Mouse (Mus musculus) urinary bladder, postnatal 4 days (tissue): ENCODE data around the gene Sez6l2.
"Not testable (repeated sequence)": the region's sequence is repeated elsewhere in the genome, so short reads cannot be mapped to it uniquely, and the experiment has no call there.

Experiments
- DNase-seq, 2 experiments: peaks; one replicate each; pipeline ENCODE4 v3.0.0; 2021 to 2022; ENCODE audit warnings: low spot score in 2 of 2

Gene Sez6l2

GRCm38 (mm10) chr7:126949793-126950646 is at the start of gene Sez6l2:
Sez6l2 (plus strand) TSS chr7:126950563.
- peak; percentile 81 to 94 for DNase-seq

GRCm38 (mm10) chr7:126905590-126905989 is 44.8 kb upstream of the Sez6l2 start:
- DNase-seq = no peak

DNA sequence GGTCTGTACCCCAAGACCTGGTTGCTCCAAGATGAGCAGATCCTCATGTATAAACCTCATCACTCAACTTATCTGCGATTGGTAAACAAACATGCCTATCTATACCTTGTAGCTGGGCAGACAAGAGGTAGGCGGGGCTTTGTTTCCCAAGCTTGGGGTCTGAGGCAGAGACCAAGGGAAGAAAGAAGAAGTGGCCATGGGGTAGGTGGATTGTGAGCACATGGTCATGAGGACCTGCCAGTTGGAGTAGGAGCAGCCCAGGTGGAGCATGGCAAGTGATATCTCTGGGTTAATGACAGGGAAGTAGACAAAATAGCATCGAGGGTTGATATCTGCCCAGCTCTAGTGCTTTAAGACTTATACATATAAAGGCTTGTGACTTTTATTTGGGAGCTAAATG is 35.5 kb upstream of the Sez6l2 start:
- no peak for DNase-seq

- DNase-seq = not testable (repeated sequence)
These were observed 32.0 kb upstream of the Sez6l2 start for GRCm38 (mm10) chr7:126918356-126918755.

- DNase-seq = no peak
These were observed 30.4 kb upstream of the Sez6l2 start for GRCm38 (mm10) chr7:126919973-126920372.

- no peak for DNase-seq
These were observed 28.8 kb upstream of the Sez6l2 start for GRCm38 (mm10) chr7:126921563-126921962.

DNA sequence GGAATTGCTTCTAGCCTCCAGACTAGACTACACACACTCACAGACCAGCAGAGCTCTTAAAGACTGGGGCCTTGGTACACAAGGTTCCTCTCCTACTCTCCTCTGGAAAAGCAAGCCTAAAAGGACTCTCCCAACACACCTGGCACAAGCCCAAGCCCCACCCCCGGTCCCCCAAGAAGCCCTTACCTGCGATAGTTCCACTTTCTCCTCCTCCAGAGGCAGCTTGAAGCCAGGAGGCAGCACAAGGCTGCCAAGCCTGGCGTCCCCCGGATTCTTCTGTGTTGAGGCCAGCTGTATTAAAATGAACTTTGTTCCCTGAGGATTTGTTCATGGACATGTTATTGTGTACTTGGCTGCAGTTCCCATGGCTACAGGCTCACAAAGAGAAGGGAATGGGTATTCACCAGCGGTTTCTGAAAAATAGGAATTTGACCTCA is 27.7 kb upstream of the Sez6l2 start, which contains the start of gene Tmem219:
Tmem219 (minus strand) TSS at position 294 of the 437 bp plus-strand sequence.
- peak; percentile 59 to 67 for DNase-seq

- DNase-seq = no peak
These were observed 26.4 kb upstream of the Sez6l2 start for GRCm38 (mm10) chr7:126923999-126924398.

DNA sequence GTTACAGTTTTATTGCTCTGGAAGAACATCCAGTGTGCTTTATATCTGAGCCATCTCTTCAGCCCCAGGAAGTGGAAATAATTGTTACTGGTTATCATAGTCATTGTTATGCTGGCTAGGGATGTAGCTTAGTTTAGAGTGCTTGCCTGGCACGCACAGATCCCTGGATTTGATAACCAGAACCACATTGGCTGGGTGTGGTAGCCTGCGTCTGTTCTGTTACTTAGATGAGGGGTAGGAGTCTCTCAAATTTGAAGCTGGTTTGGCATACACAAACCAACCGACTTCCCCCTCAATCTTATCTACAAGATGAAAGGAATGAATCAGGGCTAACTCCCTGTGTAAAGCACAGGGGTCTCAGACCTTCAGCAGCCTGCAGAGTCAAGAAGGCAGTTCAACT is 24.1 kb upstream of the Sez6l2 start:
- no peak for DNase-seq

DNA sequence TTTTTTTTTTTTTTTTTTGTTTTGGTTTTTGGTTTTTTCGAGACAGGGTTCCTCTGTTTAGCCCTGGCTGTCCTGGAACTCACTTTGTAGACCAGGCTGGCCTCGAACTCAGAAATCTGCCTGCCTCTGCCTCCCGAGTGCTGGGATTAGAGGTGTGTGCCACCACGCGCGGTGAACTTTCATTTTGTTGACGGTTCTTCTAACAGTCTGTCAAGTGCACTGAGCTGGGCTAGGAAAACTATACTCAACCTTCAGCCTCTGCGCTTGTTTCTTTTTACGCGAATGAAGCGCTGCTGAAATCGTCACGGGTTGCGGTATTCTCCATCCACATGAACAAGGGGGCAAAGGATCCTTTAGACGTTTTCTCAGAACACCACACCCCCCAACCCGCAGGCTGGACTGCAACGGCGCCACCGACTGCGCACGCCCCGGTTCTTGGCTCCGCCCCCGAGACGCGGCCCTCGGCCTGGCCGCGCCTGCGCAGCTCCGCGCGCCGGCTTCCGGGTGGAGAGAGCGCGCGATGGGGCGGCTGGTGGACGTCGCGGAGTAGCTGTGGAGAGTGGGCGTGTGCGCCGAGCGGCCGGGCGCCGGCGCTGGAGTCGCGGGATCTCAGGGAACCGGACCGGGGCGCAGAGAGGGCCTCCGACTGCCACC is 21.9 kb upstream of the Sez6l2 start, which contains the start of gene Kctd13:
Kctd13 (plus strand) TSS at position 496 of the 654 bp plus-strand sequence.
- peak; percentile 93 to 94 for DNase-seq

GRCm38 (mm10) chr7:126929046-126929445 is 21.3 kb upstream of the Sez6l2 start:
- no peak for DNase-seq

DNA sequence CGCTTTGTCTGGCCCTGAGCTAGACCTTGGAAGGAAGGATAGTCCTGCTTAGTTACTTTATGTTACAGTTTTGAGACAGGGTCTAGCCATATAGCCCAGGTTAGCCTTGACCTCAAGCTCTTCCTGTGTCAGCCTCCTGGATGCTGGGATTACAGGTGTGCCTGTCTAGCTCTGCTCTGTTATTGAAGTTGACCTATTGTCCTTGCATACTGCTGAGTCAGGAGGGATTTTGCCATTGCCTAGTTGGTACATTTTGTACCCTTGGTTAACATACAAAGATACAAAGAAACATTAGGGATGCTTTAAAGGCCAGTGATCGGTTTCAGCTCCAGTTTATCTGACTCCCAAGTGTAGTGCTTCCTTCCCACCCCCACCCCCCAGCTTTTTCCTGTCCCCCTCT is 17.7 kb upstream of the Sez6l2 start:
- no peak for DNase-seq

DNA sequence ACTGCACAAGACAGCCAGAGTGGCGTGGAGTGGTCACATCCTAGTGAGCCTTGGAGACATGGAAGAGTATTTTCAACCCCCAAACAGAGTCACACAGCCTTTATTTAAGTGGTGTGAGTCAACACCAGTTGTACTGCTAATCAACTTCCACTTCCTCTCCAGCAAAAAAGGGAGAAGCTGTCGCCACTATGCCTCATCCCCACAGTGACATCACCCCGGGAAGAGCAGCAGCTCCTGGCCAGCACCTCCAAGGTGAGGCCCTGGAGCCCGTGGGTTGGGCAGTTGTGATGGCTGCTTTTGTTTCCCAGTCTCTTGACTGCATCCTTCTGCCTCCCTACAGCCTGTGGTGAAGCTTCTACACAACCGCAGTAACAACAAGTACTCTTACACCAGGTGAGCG is 9.2 kb upstream of the Sez6l2 start:
- DNase-seq = no peak

GRCm38 (mm10) chr7:126941801-126942200 is 8.6 kb upstream of the Sez6l2 start:
- DNase-seq = no peak

DNA sequence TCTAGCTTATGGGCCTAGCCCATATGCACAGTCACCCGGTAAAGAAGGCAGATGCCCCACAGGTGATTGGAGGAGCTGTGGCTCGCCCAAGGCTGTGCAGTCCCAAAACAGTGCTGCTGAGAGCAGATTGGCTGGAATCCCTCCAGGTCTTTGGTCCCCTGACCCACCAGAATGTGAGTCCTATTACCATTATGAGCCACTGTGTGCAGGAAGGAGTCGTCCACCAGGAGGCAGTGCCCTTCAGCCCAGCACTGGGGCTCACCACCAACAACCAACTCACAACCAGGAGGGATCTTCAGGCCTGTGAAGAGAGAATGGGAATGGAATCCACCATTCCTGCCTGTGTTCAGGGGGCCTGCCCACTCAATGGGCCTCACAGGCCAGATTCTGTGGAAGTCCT is 3.8 kb upstream of the Sez6l2 start:
- no peak for DNase-seq

DNA sequence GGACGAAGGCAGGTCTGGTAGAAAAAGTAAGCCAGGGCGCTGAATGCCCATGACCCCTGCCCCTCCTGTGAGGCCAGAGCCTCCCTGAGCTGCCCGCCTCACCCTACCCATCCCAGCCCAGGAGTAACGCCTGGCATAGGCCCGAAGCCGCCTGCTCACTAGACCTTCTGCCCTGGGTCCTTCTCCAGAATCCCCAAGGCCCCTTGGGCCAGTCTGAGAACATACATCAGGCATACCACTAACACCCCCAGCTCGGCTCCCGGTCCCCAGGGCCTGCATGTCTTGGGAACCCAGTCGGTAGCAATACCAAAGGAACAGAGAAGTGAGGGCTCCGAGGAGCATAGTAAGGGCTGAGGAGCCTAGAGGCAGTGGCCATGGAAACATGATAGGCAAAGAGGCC is 1.7 kb upstream of the Sez6l2 start:
- DNase-seq = no peak

DNA sequence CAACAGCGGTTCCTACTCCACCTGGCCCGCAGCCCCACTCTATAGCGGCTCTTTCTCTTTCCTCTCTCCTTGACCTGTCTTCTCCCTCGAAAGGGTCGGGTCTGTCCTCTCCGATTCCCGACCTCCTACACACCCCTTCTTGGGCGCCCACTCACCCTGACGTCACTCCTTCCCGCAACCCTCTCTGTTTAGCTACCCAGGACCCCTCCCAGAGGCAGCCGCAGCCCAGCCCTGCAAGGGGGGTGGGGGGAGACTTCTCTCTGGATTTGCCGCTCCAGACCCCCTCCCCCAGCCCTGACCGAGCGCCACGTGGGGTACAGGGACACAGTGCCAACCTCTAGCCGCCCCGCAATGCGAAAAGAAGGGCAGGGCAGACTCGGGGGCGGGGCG is 965 bp upstream of the Sez6l2 start, which contains the start of gene Asphd1:
Asphd1 (minus strand) TSS at position 180 of the 390 bp plus-strand sequence.
- DNase-seq = no peak

DNA sequence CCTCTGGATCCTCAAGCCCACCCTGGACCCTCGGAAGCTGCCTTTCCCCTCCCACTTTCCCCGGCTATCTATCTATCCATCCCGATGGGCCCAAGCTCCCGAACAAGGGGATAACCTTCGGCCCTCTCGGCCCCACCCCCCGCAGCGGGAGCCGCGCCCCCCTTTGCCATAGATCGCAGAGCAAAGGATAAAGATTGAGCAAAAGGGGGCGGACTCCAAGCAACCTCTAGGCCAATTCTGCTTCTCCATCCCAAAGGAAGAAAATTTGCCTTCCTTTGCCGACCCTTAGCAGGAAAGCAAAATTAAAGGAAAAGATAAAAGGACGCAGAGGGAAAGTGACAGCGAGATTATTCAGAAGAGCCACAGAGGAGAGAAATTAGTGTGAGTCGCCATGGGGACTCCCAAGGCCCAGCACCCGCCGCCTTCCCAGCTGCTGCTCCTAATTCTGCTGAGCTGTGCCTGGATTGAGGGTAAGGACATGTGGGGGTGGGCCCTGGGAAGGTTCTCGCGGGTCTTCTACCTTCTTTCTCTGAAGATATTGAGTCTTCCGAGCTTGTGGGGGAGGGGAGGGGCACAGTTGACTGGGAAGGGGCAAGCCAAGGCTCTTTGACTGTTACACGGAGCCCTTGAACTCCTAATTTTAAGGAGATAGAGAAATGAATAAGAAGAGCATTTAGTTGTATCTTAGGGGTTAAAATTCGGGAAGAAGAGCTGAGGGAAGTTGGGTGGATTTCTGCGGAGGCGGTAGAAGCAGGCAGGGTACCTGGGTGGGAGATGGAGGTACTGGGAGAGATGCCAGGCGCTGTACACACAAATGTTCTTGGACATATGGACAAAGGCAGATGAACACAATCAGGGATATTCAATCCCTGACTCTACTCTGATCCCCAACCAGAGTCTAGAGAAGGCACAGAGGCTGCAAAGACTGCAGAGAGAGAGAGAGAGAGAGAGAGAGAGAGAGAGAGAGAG is 568 bp downstream of the Sez6l2 start:
- DNase-seq = no peak

DNA sequence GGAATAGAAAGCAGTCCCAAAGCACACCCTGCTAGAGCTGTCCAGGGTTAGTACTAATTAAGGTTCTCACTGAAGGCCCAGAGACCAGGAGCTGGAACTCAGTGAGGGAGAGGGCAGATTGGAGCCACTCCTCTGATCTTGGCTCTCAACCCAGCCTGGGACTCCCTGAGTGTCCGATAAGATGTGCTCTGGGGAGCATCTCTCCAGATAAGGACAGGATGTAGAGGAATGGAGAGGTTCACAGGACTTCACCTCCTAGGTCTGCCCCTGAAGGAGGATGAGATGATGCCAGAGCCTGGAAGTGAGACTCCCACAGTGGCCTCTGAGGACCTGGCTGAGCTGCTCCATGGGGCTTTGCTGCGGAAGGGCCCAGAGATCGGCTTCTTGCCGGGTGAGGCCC is 1.4 kb downstream of the Sez6l2 start:
- no peak for DNase-seq

DNA sequence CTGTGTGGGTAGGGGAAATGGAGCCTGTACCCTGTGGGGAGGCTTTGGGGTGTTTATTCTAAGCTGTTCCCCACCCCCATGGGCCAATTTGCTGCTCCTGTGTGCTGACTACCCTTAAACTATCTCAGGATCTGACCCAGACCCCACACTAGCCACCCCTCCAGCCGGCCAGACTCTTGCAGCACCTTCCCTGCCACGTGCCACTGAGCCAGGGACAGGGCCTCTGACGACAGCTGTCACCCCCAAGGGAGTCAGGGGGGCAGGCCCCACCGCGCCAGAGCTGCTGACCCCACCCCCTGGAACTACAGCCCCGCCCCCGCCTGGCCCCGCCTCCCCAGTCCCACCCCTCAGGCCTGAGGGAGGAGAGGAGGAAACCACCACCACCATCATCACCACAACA is 2.3 kb downstream of the Sez6l2 start:
- no peak for DNase-seq

DNA sequence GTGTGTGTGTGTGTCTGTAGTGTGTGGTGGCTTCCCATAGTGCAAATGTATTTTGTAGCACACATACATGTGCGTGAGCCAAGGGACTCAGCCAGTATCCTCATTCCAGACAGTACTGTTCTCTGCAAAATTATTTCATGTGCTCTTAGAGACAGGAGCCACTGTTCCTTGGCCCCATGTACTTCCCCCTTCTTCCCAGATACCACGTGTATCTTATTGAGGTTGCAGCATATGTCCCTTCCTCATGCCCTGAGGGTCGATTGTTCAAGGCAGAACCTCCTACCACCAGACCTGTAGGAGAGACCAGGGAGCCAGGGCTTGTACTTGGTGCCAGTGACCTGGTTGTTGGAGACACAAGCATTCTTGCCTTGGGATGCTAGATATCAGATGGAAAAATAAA is 4.8 kb downstream of the Sez6l2 start:
- DNase-seq = no peak

DNA sequence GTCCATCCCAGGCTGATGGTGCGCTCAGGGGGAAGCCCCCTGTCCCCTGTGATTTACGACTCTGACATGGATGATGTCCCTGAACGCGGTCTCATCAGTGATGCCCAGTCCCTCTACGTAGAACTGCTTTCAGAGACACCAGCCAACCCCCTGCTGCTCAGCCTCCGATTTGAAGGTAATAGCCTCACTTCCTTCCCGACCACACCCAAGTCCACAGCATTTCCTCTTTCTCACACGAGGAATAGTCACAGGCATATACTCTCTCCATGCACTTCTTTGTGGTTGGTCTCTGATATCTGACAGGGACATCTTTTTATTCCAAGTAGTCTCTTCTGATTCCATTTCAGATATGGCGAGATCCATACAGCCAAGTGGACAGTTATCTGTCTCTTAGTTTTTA is 9.4 kb downstream of the Sez6l2 start:
- DNase-seq = no peak
